ENCODE assay signal across 9 mouse cellular contexts in the genomic region with DNA sequence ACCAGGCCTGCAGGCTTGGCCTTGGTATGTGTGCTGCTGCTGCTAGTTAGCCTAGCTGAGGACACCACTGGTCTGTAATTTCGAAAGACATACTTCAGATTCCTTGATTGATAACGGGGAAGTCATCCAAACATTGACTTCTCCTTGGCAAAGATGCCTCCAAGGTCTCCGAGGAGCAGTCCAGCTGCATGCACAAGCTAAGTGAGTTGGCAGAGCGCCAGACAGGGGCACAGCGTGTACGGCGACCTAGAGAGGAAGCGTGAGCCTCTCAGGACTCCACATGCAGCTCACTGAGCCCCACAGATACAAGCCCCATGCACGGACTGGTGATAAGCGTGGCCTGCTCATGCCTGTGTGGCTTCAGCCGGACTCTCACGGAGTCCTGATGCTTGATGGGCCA. TPM values are rescaled to one million over a fixed set of nuclear protein-coding genes. Genes with fewer than 3 reads are reported as not detected.
DNase-seq lines count a peak whose midpoint lies in the region; ATAC-seq and TF ChIP-seq lines count a peak whose summit lies in the region.
"Had no signal": no experiment of that assay in that cellular context is flagged by ENCODE, and none has a peak within 500 bp of the region (broad histone marks: within the 10 kb centered on the region; RNA-seq: fewer than 3 reads in every experiment).

No protein-coding gene starts in this region.

- H3K27ac ChIP-seq in hindbrain, embryonic 13.5 days, result peak overlapping the region; percentile 12; the same call in 1 of the 2 replicates
- H3K27ac ChIP-seq in hindbrain, embryonic 10.5 days, result no peak overlapping the region
- no peak overlapping the region for H3K27ac ChIP-seq in MEL (ENCODE audit: control insufficient read depth, low read depth, low read length)
- H3K27ac ChIP-seq: kidney, postnatal 0 days had no signal

- H3K4me3 ChIP-seq in hindbrain, embryonic 13.5 days, result no peak overlapping the region
- H3K4me3 ChIP-seq in hindbrain, embryonic 10.5 days, result no peak overlapping the region
- no peak overlapping the region for H3K4me3 ChIP-seq in MEL (ENCODE audit: control insufficient read depth in 1 of 2, insufficient read depth in 1 of 2, low read depth in 2 of 2, low read length in 2 of 2)

- no peaks in the 10 kb centered on the region for H3K79me2 ChIP-seq in MEL (ENCODE audit: control insufficient read depth, insufficient read depth, low read length, poor library complexity)

- TF ChIP-seq RAD21 in MEL (IDR thresholded peaks at IDR 0.05; ENCODE audit: low read depth, low read length), result no peak; the same call in 1 of the 2 replicates

- no peak for TF ChIP-seq POLR2A in MEL (IDR thresholded peaks at IDR 0.05; ENCODE audit: control insufficient read depth in 1 of 2, insufficient read depth in 1 of 2, low read depth in 1 of 2, low read length in 2 of 2, poor library complexity in 1 of 2)

- no peaks in the 10 kb centered on the region for H3K9me3 ChIP-seq in hindbrain, embryonic 13.5 days
- H3K9me3 ChIP-seq in hindbrain, embryonic 10.5 days, result no peaks in the 10 kb centered on the region
- H3K9me3 ChIP-seq in MEL (replicated peaks; ENCODE audit: insufficient read depth, low read length), result no peaks in the 10 kb centered on the region

- no peak overlapping the region for H3K4me2 ChIP-seq in hindbrain, embryonic 13.5 days

- TF ChIP-seq CTCF in MEL (IDR thresholded peaks at IDR 0.05 in 2 of 3, conservative IDR thresholded peaks at IDR 0.05 in 1 of 3; ENCODE audit: control insufficient read depth in 1 of 3, insufficient read depth in 1 of 3, low read depth in 2 of 3, low read length in 3 of 3, poor library complexity in 1 of 3, severe bottlenecking in 1 of 3), result no peak

- 46% methylated on average over 12 of the region's 12 CpGs for WGBS in hindbrain, embryonic 13.5 days
- 84% methylated on average over 12 of the region's 12 CpGs for WGBS in hindbrain, embryonic 10.5 days

- H3K36me3 ChIP-seq in hindbrain, embryonic 13.5 days, result peaks cover 30% of the 10 kb centered on the region
- peaks cover 34% of the 10 kb centered on the region for H3K36me3 ChIP-seq in hindbrain, embryonic 10.5 days
- H3K36me3 ChIP-seq in MEL (ENCODE audit: control insufficient read depth in 1 of 2, insufficient read depth in 2 of 2, low read length in 2 of 2), result peaks cover 0 to 3% of the 10 kb centered on the region in 2 experiments; a peak in 2 of 4 replicates

- H3K9ac ChIP-seq in hindbrain, embryonic 13.5 days, result no peak overlapping the region
- H3K9ac ChIP-seq in MEL (ENCODE audit: control insufficient read depth, low read depth, low read length, poor library complexity, severe bottlenecking), result peak overlapping the region; percentile 27

- DNase-seq in hindbrain, embryonic 10.5 days (ENCODE audit: low spot score), result no peak
- peak; percentile 92 for DNase-seq in MEL (ENCODE audit: low read depth, low spot score)
- peak; percentile 22 for DNase-seq in c-Kit-positive CD71-negative TER-119-negative erythroid progenitor cells, embryonic 14.5 days (ENCODE audit: low read depth)
- DNase-seq in lung, postnatal 10 days, result peak; percentile 55
- no peak for DNase-seq in cerebellum, adult 9-10 months
- DNase-seq in spleen, adult 12 weeks (ENCODE audit: low spot score), result no peak

- peak; percentile 38 to 72 for TF ChIP-seq EP300 in MEL (IDR thresholded peaks at IDR 0.05; ENCODE audit: low read depth in 1 of 2, low read length in 2 of 2)

- ATAC-seq in hindbrain, embryonic 13.5 days (ENCODE audit: low FRiP score), result no peak
- ATAC-seq in CD4-positive, CD25-positive, alpha-beta regulatory T cell, adult 4 months, result no peak

- 0 out of 2 replicates have a peak, but pooled peaks cover 2% of the 10 kb centered on the region for H3K27me3 ChIP-seq in hindbrain, embryonic 13.5 days
- H3K27me3 ChIP-seq in hindbrain, embryonic 10.5 days (ENCODE audit: insufficient read depth, poor library complexity, severe bottlenecking), result no peaks in the 10 kb centered on the region; the same call in 1 of the 2 replicates
- H3K27me3 ChIP-seq in MEL (ENCODE audit: control insufficient read depth in 1 of 2, insufficient read depth in 2 of 2, low read length in 2 of 2), result no peaks in the 10 kb centered on the region

- H3K4me1 ChIP-seq in hindbrain, embryonic 13.5 days (replicated peaks), result peaks cover 23% of the 10 kb centered on the region
- H3K4me1 ChIP-seq in hindbrain, embryonic 10.5 days (replicated peaks), result peaks cover 19% of the 10 kb centered on the region
- peaks cover 0 to 11% of the 10 kb centered on the region in 2 experiments; a peak in 3 of 4 replicates for H3K4me1 ChIP-seq in MEL (ENCODE audit: control insufficient read depth in 1 of 2, insufficient read depth in 2 of 2, low read length in 2 of 2)

TF ChIP-seq in MEL, 35 proteins besides CTCF, POLR2A, EP300 and RAD21:
- TF ChIP-seq NRF1 (IDR thresholded peaks at IDR 0.05; ENCODE audit: insufficient read depth, low read depth, low read length, poor library complexity, severe bottlenecking), result no peak
- TF ChIP-seq MEF2A (IDR thresholded peaks at IDR 0.05; ENCODE audit: extremely low read depth, insufficient replicate concordance, low read depth, low read length, poor library complexity, severe bottlenecking), result no peak
- TF ChIP-seq ZC3H11A (IDR thresholded peaks at IDR 0.05; ENCODE audit: low read depth, low read length), result no peak
- TF ChIP-seq TAL1 (IDR thresholded peaks at IDR 0.05; ENCODE audit: low read length), result peak; percentile 32
- peak; percentile 64 for TF ChIP-seq ETS1 (IDR thresholded peaks at IDR 0.05; ENCODE audit: low read depth, low read length)
- TF ChIP-seq TBP (IDR thresholded peaks at IDR 0.05; ENCODE audit: low read depth, low read length), result peak; percentile 13; the same call in 1 of the 2 replicates
- peak; percentile 68 for TF ChIP-seq GATA1 (IDR thresholded peaks at IDR 0.05; ENCODE audit: low read depth, low read length)
- TF ChIP-seq MYC (IDR thresholded peaks at IDR 0.05; ENCODE audit: low read depth, low read length), result peak; percentile 90
- TF ChIP-seq ZMIZ1 (IDR thresholded peaks at IDR 0.05; ENCODE audit: low read depth, low read length), result no peak
- peak; percentile 83 for TF ChIP-seq MXI1 (IDR thresholded peaks at IDR 0.05; ENCODE audit: low read depth, low read length)
- TF ChIP-seq TCF12 (IDR thresholded peaks at IDR 0.05; ENCODE audit: low read depth, low read length), result peak; percentile 63; the same call in 1 of the 2 replicates
- peak; percentile 80 for TF ChIP-seq SIN3A (IDR thresholded peaks at IDR 0.05; ENCODE audit: low read length)
- TF ChIP-seq MAX (IDR thresholded peaks at IDR 0.05; ENCODE audit: low read length), result peak; percentile 86

RNA-seq across cellular contexts. Expression of a gene that starts 17.0 kb away (rescaled TPM):
- 1.3 and 1.4 TPM in 2 replicates for polyA plus RNA-seq in hindbrain, embryonic 13.5 days (2015; fragmentation: Nextera tagmentation; extraction: Ambion mirVana)
- polyA plus RNA-seq in hindbrain, embryonic 10.5 days (2016; fragmentation: Nextera tagmentation; extraction: Ambion mirVana), result 0.61 and 1.4 TPM in 2 replicates
- total RNA-seq in MEL (2012; rRNA removed), result 0.23 TPM in 2 replicates
- not detected for polyA plus RNA-seq in MEL (2012; ENCODE audit: insufficient read depth in 1 of 2, insufficient read length in 2 of 2, low read depth in 1 of 2, low replicate concordance in 2 of 2, missing spikeins in 1 of 2)
- under 1 TPM in 1 of 2 experiments, not detected in 1; 0.24 TPM for polyA plus RNA-seq in CD4-positive, CD25-positive, alpha-beta regulatory T cell, adult 4 months (2017; shearing (Covaris generic))

RNA-seq across cellular contexts. Expression of a gene that starts 25.1 kb away (rescaled TPM):
- polyA plus RNA-seq in hindbrain, embryonic 13.5 days (2015; fragmentation: Nextera tagmentation; extraction: Ambion mirVana), result 71.6 and 74.5 TPM in 2 replicates
- polyA plus RNA-seq in hindbrain, embryonic 10.5 days (2016; fragmentation: Nextera tagmentation; extraction: Ambion mirVana), result 84.0 and 104 TPM in 2 replicates
- 39.3 and 40.1 TPM in 2 replicates for total RNA-seq in MEL (2012; rRNA removed)
- 10 to 100 TPM in 1 of 2 experiments, not detected in 1; 36.9 TPM for polyA plus RNA-seq in MEL (2012; ENCODE audit: insufficient read depth in 1 of 2, insufficient read length in 2 of 2, low read depth in 1 of 2, low replicate concordance in 2 of 2, missing spikeins in 1 of 2)
- polyA plus RNA-seq in CD4-positive, CD25-positive, alpha-beta regulatory T cell, adult 4 months (2017; shearing (Covaris generic)), result 100 to 1,000 TPM; 133 to 152 TPM

RNA-seq across cellular contexts. Expression of a gene that starts 25.5 kb away (rescaled TPM):
- polyA plus RNA-seq in hindbrain, embryonic 13.5 days (2015; fragmentation: Nextera tagmentation; extraction: Ambion mirVana), result 541 and 557 TPM in 2 replicates
- polyA plus RNA-seq in hindbrain, embryonic 10.5 days (2016; fragmentation: Nextera tagmentation; extraction: Ambion mirVana), result 696 and 709 TPM in 2 replicates
- total RNA-seq in MEL (2012; rRNA removed), result 1,416 and 1,438 TPM in 2 replicates
- 100 to 1,000 TPM in 1 of 2 experiments, not detected in 1; 598 TPM for polyA plus RNA-seq in MEL (2012; ENCODE audit: insufficient read depth in 1 of 2, insufficient read length in 2 of 2, low read depth in 1 of 2, low replicate concordance in 2 of 2, missing spikeins in 1 of 2)
- 100 to 1,000 TPM; 400 to 440 TPM for polyA plus RNA-seq in CD4-positive, CD25-positive, alpha-beta regulatory T cell, adult 4 months (2017; shearing (Covaris generic))

Comparison
In these comparisons a context has a peak if more than half of its experiments do, and no peak if none do; other contexts are left out.
1. DNase-seq: peak in MEL (single experiment), c-Kit-positive CD71-negative TER-119-negative erythroid progenitor cells, embryonic 14.5 days (single experiment) and lung, postnatal 10 days (single experiment); none in hindbrain, embryonic 10.5 days (single experiment), cerebellum, adult 9-10 months (single experiment) and spleen, adult 12 weeks (single experiment).